Mouse (Mus musculus) lung, postnatal 0 days (tissue): Measurements from ENCODE around the gene Crb3. TPM values are rescaled to one million over a fixed set of nuclear protein-coding genes. Genes with fewer than 3 reads are reported as not detected.

ENCODE experiments used
- ATAC-seq: fragments of 200-750 bp; cut with Nextera tagmentation; 2 replicates; pipeline ENCODE4 v1.8.0; 2017; ENCODE audit warnings: moderate library complexity
- DNase-seq: peaks from one replicate; pipeline ENCODE4 v3.0.0-alpha.2; 2016; ENCODE audit warnings: low spot score
- H3K27ac ChIP-seq: fragments of 300-500 bp; sonication (generic); 2 replicates; pipeline ENCODE4 v1.5.1; 2014; ENCODE audit warnings: antibody characterized with exemption, mild to moderate bottlenecking, low read length, mixed read lengths
- H3K27me3 ChIP-seq: fragments of 300-500 bp; sonication (generic); replicated peaks from 2 replicates; pipeline ENCODE4 v1.6.1; 2014; ENCODE audit warnings: low read length, mixed read lengths; ENCODE audit not compliant: insufficient read depth
- H3K36me3 ChIP-seq: fragments of 300-500 bp; sonication (generic); 2 replicates; pipeline ENCODE4 v1.6.1; 2014; ENCODE audit warnings: low read length, mixed read lengths; ENCODE audit not compliant: insufficient read depth
- H3K4me1 ChIP-seq: fragments of 300-500 bp; sonication (generic); 2 replicates; pipeline ENCODE4 v1.6.1; 2014; ENCODE audit warnings: antibody characterized with exemption, low read depth, low read length, mixed read lengths; ENCODE audit not compliant: insufficient read depth
- H3K4me2 ChIP-seq: fragments of 300-500 bp; sonication (generic); replicated peaks from 2 replicates; pipeline ENCODE4 v1.6.1; 2014; ENCODE audit warnings: low read depth, mild to moderate bottlenecking, low read length, moderate library complexity, mixed read lengths
- H3K4me3 ChIP-seq: fragments of 300-500 bp; sonication (generic); 2 replicates; pipeline ENCODE4 v1.5.1; 2014; ENCODE audit warnings: low read depth, low read length
- H3K9ac ChIP-seq: fragments of 300-500 bp; sonication (generic); replicated peaks from 2 replicates; pipeline ENCODE4 v1.6.1; 2014; ENCODE audit warnings: low read depth, mild to moderate bottlenecking
- H3K9me3 ChIP-seq: fragments of 300-500 bp; sonication (generic); 2 replicates; pipeline ENCODE4 v1.6.1; 2016; ENCODE audit warnings: low read length, mixed read lengths
- CTCF ChIP-seq: IDR thresholded peaks from 2 replicates; pipeline ENCODE4 v1.5.1; 2016; ENCODE audit warnings: antibody characterized with exemption, mild to moderate bottlenecking
- EP300 ChIP-seq: IDR thresholded peaks from 2 replicates; pipeline ENCODE4 v1.6.1; 2016; ENCODE audit warnings: antibody characterized with exemption, mild to moderate bottlenecking, control low read depth
- WGBS: fragments of 180-500 bp; shearing (Covaris S2); extraction: QIAGEN DNeasy Blood & Tissue Kit; methylation state at CpG from one replicate; pipeline ENCODE4 v1.1.7; 2014; 5-methylcytosine and 5-hydroxymethylcytosine counted together
- polyA plus RNA-seq: library from polyadenylated mRNA; unstranded; fragments of >200 nt; fragmentation: Nextera tagmentation; extraction: Ambion mirVana; gene quantifications from 2 replicates; pipeline ENCODE4 v1.2.1, GENCODE M21; 2015

Crb3 gene
- polyA plus RNA-seq, 1 experiment from 2014 or later: 120 TPM

DNA sequence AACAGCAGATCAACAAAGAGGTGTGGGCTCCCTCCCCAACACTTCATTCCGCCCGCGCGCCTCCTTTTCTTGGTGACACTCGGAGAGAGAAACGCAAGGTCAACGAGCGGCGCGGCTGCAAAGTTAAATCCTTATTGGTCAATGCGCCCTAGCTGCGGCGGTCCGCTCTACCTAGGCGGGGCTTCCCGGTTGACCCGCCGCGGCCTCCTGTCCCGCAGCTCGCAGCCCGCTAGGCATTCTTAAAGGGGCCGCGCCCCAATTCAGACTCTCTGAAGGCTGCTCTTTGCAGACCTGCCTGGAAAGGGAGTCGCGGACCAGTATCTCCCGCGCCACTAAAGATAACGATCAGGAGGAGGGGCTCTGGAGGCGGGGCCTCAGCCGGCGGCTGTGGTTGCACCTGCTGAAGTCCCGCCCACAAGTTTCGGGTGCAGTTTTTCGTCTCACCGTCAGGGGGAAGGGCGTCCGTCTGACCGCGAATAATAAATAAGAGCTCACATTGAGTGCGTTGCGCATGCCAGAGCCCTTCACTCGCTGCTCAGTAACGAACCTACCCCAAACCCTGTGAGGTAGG is 1.4 kb downstream of the Crb3 start:
- Histone ChIP-seq H3K36me3 (no peaks in the 10 kb centered on the region), H3K4me1 (no peaks in the 10 kb centered on the region), H3K27ac (peak overlapping the region; percentile 95), H3K9ac (no peak overlapping the region; the same call in 1 of the 2 replicates), H3K27me3 (peaks cover 13% of the 10 kb centered on the region; the same call in 1 of the 2 replicates), H3K9me3 (no peaks in the 10 kb centered on the region), H3K4me2 (peak overlapping the region; percentile 98), H3K4me3 (peak overlapping the region; percentile 77)
- DNase-seq: peak; percentile 97
- peak; percentile 44; the same call in 1 of the 2 replicates for TF ChIP-seq EP300
- TF ChIP-seq CTCF: peak; percentile 77
- ATAC-seq: peak; percentile 88
- WGBS: under 1% methylated on average over 44 of the region's 44 CpGs

DNA sequence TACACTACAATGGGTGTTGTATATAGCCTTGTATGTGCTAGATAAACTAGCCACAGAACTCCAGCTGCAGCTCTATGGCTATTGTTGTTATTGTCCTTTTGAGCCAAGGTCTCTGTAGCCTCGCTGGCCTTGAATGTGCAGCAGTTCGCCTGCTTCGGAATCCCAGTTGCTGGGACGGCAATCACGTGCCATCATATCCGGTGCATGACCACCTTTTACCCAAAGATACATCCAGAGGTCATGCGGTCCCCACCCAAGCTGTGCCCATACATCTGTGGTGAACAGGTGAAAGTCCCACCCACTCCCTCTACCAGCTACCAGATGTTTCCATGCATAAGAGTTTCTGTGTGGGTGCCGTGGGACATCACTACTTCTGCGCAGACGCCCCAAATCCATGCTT is 2.2 kb downstream of the Crb3 start:
- peak overlapping the region; percentile 98 for H3K4me2 ChIP-seq
- peaks cover 13% of the 10 kb centered on the region; the same call in 1 of the 2 replicates for H3K27me3 ChIP-seq
- H3K9ac ChIP-seq: no peak overlapping the region
- WGBS: 40% methylated on average over 10 of the region's 10 CpGs
- H3K36me3 ChIP-seq: no peaks in the 10 kb centered on the region
- H3K9me3 ChIP-seq: no peaks in the 10 kb centered on the region
- H3K27ac ChIP-seq: peak overlapping the region; percentile 95
- DNase-seq (peak; percentile 11), ATAC-seq (no peak)
- TF ChIP-seq EP300 (no peak), CTCF (no peak)
- no peaks in the 10 kb centered on the region for H3K4me1 ChIP-seq
- H3K4me3 ChIP-seq: peak overlapping the region; percentile 77; the same call in 1 of the 2 replicates

GRCm38 (mm10) chr17:57062011-57062521 is 3.2 kb downstream of the Crb3 start:
- TF ChIP-seq CTCF (peak; percentile 15), EP300 (0 out of 2 replicates have a peak, but pooled peaks have one; percentile 18)
- no peaks in the 10 kb centered on the region for H3K36me3 ChIP-seq
- peak; percentile 66 for ATAC-seq
- peak overlapping the region; percentile 95 for H3K27ac ChIP-seq
- peaks cover 13% of the 10 kb centered on the region; the same call in 1 of the 2 replicates for H3K27me3 ChIP-seq
- no peaks in the 10 kb centered on the region for H3K9me3 ChIP-seq
- under 1% methylated on average over 38 of the region's 39 CpGs for WGBS
- peak; percentile 89 for DNase-seq
- H3K4me1 ChIP-seq: no peaks in the 10 kb centered on the region
- H3K4me2 ChIP-seq: peak overlapping the region; percentile 54
- peak overlapping the region; percentile 55 for H3K4me3 ChIP-seq
- peak overlapping the region; percentile 68 for H3K9ac ChIP-seq

- peak overlapping the region; percentile 68 for H3K9ac ChIP-seq
- 0% methylated on average over 22 of the region's 22 CpGs for WGBS
- H3K27ac ChIP-seq: peak overlapping the region; percentile 95
- ATAC-seq (no peak), DNase-seq (no peak)
- no peaks in the 10 kb centered on the region for H3K9me3 ChIP-seq
- no peaks in the 10 kb centered on the region for H3K4me1 ChIP-seq
- peak overlapping the region; percentile 54 for H3K4me2 ChIP-seq
- peaks cover 13% of the 10 kb centered on the region; the same call in 1 of the 2 replicates for H3K27me3 ChIP-seq
- TF ChIP-seq CTCF (no peak; the same call in 1 of the 2 replicates), EP300 (no peak)
- no peaks in the 10 kb centered on the region for H3K36me3 ChIP-seq
- peak overlapping the region; percentile 55 for H3K4me3 ChIP-seq
Measured at GRCm38 (mm10) chr17:57062548-57062947, 3.6 kb downstream of the Crb3 start.

GRCm38 (mm10) chr17:57063031-57063430 is 4.1 kb downstream of the Crb3 start:
- peaks cover 13% of the 10 kb centered on the region; the same call in 1 of the 2 replicates for H3K27me3 ChIP-seq
- H3K4me1 ChIP-seq: no peaks in the 10 kb centered on the region
- DNase-seq (peak; percentile 64), ATAC-seq (peak; percentile 14)
- H3K9ac ChIP-seq: no peak overlapping the region
- H3K4me2 ChIP-seq: peak overlapping the region; percentile 54
- no peaks in the 10 kb centered on the region for H3K36me3 ChIP-seq
- H3K9me3 ChIP-seq: no peaks in the 10 kb centered on the region
- 11% methylated on average over 8 of the region's 8 CpGs for WGBS
- peak overlapping the region; percentile 55; the same call in 1 of the 2 replicates for H3K4me3 ChIP-seq
- peak overlapping the region; percentile 95 for H3K27ac ChIP-seq
- TF ChIP-seq EP300 (no peak), CTCF (no peak)

DNA sequence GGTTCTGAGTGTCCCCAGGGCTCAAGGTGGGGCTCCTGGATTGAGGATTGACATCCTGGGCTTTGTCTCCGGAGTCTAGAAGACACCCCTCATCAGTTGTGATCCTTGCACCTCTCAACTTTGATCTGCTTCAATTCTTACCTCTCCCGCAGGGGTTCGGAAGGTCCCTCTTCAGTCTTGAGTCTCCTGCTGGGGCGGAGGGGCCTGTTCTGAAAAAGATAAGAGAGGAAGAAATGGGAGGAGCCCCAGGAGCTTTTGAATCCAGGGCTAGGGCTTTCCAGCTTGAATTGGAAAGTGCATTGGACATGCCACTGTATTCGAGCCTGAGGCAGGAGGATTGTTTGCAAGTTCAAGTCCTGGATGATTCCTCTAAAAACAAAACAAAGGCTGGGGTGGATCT is 8.0 kb downstream of the Crb3 start:
- H3K27me3 ChIP-seq: peaks cover 8% of the 10 kb centered on the region; the same call in 1 of the 2 replicates
- H3K9ac ChIP-seq: no peak overlapping the region
- no peaks in the 10 kb centered on the region for H3K4me1 ChIP-seq
- TF ChIP-seq EP300: no peak
- no peak for TF ChIP-seq CTCF
- no peaks in the 10 kb centered on the region for H3K9me3 ChIP-seq
- no peak for DNase-seq
- no peaks in the 10 kb centered on the region for H3K36me3 ChIP-seq
- WGBS: 52% methylated on average over 5 of the region's 5 CpGs
- H3K27ac ChIP-seq: no peak overlapping the region
- no peak overlapping the region for H3K4me3 ChIP-seq
- ATAC-seq: no peak
- no peak overlapping the region for H3K4me2 ChIP-seq
